Mouse (Mus musculus) midbrain, embryonic 13.5 days (tissue): Measurements from ENCODE around the gene Gldc. TPM values are rescaled to one million over a fixed set of nuclear protein-coding genes. Genes with fewer than 3 reads are reported as not detected.

ENCODE experiments used
- ATAC-seq: fragments of 200-750 bp; cut with Nextera tagmentation; 2 replicates; pipeline ENCODE4 v1.8.0; 2017; ENCODE audit warnings: mild to moderate bottlenecking, moderate TSS enrichment, moderate library complexity
- H3K27ac ChIP-seq: fragments of 300-500 bp; sonication (generic); 2 replicates; pipeline ENCODE4 v1.5.1; 2015; ENCODE audit warnings: inconsistent platforms, mild to moderate bottlenecking, moderate library complexity
- H3K27me3 ChIP-seq: fragments of 300-500 bp; sonication (generic); 2 replicates; pipeline ENCODE4 v1.6.1; 2015; ENCODE audit warnings: mild to moderate bottlenecking, inconsistent platforms
- H3K36me3 ChIP-seq: fragments of 300-500 bp; sonication (generic); 2 replicates; pipeline ENCODE4 v1.6.1; 2015; ENCODE audit warnings: mild to moderate bottlenecking, inconsistent platforms
- H3K4me1 ChIP-seq: fragments of 300-500 bp; sonication (generic); replicated peaks from 2 replicates; pipeline ENCODE4 v1.6.1; 2015; ENCODE audit warnings: inconsistent platforms
- H3K4me2 ChIP-seq: fragments of 300-500 bp; sonication (generic); replicated peaks from 2 replicates; pipeline ENCODE4 v1.6.1; 2015; ENCODE audit warnings: moderate library complexity, mild to moderate bottlenecking, inconsistent platforms
- H3K4me3 ChIP-seq: fragments of 300-500 bp; sonication (generic); replicated peaks from 2 replicates; pipeline ENCODE4 v1.5.1; 2015; ENCODE audit warnings: mild to moderate bottlenecking, inconsistent platforms
- H3K9ac ChIP-seq: fragments of 300-500 bp; sonication (generic); replicated peaks from 2 replicates; pipeline ENCODE4 v1.6.1; 2015; ENCODE audit warnings: mild to moderate bottlenecking, inconsistent platforms
- H3K9me3 ChIP-seq: fragments of 300-500 bp; sonication (generic); 2 replicates; pipeline ENCODE4 v1.6.1; 2016; ENCODE audit warnings: mild to moderate bottlenecking, inconsistent platforms
- WGBS: fragments of 180-500 bp; shearing (Covaris S2); methylation state at CpG from one replicate; pipeline ENCODE4 v1.1.7; 2015; 5-methylcytosine and 5-hydroxymethylcytosine counted together
- polyA plus RNA-seq: library from polyadenylated mRNA; unstranded; fragments of >200 nt; fragmentation: Nextera tagmentation; extraction: Ambion mirVana; gene quantifications from 2 replicates; pipeline ENCODE4 v1.2.1, GENCODE M21; 2015

Gldc gene
- polyA plus RNA-seq, 1 experiment from 2014 or later: 11.4 TPM

DNA sequence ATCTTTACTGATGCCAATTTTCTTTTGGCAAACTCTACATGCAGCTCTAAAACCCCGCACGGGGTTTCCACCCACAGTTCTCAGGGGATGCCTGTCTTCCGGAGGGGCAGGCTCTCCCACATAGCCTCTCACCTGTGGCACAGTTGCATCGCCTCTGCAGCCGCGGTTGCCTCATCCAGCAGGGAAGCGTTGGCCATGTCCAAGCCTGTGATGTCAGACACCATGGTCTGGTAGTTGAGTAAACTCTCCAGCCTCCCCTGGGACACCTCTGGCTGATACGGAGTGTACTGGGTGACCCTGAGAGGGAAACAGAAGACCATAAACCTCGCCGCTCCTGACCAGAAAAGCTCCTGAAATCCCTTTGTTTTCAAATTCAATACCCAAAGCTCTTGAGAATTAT, 23.9 kb downstream of the Gldc start:
- ATAC-seq: no peak
- Histone ChIP-seq H3K27me3 (no peaks in the 10 kb centered on the region), H3K9ac (no peak overlapping the region), H3K4me1 (peaks cover 16% of the 10 kb centered on the region), H3K4me3 (no peak overlapping the region), H3K4me2 (no peak overlapping the region), H3K36me3 (no peaks in the 10 kb centered on the region), H3K27ac (no peak overlapping the region), H3K9me3 (no peaks in the 10 kb centered on the region)
- WGBS: 92% methylated on average over 10 of the region's 10 CpGs

DNA sequence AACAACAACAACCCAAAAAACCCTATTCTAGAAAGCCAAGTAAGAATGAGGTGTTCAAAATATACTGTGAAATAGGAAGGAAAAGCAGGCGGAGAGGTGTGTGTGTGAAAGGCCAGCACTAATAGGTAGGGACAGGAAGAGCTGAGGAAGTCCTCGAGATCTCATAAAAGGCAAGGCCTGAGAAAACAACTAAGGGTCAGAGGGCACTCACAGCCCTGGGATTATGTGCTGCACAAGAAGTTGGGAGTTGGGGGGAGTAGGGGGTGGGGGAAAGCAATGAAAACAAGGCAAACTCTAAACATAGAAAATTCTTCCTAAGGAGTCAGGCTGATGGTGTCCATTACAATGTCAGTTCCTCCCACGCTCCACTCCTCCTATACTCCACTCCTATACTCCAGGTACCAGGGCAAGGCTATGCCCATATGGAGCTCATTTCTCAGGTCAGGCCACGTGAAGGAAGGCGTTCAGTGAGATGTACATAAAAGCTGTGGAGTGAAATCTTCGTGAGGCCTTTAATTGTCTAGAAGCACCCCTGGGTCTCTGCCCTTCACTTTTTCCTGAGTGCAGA, 25.9 kb downstream of the Gldc start:
- Histone ChIP-seq H3K4me1 (peaks cover 8% of the 10 kb centered on the region), H3K4me3 (no peak overlapping the region), H3K27ac (no peak overlapping the region), H3K9me3 (no peaks in the 10 kb centered on the region), H3K27me3 (no peaks in the 10 kb centered on the region), H3K9ac (no peak overlapping the region), H3K4me2 (no peak overlapping the region), H3K36me3 (peaks cover 4% of the 10 kb centered on the region; the same call in 1 of the 2 replicates)
- ATAC-seq: no peak
- WGBS: 72% methylated on average over 6 of the region's 6 CpGs

DNA sequence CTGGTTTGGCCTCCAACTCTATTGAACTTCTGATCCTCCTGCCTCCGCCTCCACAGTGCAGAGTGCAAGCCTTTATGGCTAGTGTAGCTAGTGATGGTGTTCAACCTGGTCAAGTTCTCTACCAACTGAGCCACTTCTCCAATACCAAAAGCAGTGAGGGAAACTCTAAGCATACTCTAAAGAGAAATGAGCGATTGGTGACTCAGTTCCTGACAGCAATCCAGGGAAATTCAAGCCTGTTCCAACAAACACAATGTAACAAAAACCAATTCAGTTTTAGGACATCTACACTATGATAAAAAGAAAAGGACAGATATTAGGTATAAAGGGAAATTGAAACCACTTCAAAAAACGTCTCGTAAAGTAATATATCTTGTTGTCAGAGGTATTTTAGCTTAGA, 27.9 kb downstream of the Gldc start:
- no peaks in the 10 kb centered on the region for H3K9me3 ChIP-seq
- no peak overlapping the region for H3K4me2 ChIP-seq

GRCm38 (mm10) chr19:30146761-30147160, 28.5 kb downstream of the Gldc start:
- Histone ChIP-seq H3K36me3 (peaks cover 7% of the 10 kb centered on the region; the same call in 1 of the 2 replicates), H3K27me3 (no peaks in the 10 kb centered on the region), H3K4me2 (no peak overlapping the region), H3K4me1 (no peaks in the 10 kb centered on the region), H3K4me3 (no peak overlapping the region), H3K9me3 (no peaks in the 10 kb centered on the region), H3K27ac (no peak overlapping the region), H3K9ac (no peak overlapping the region)
- 79% methylated on average over 6 of the region's 6 CpGs for whole genome bisulfite sequencing
- no peak for ATAC-seq

More for the DNA sequence above, 27.9 kb downstream of the Gldc start:
- H3K27ac ChIP-seq: no peak overlapping the region
- H3K4me1 ChIP-seq: no peaks in the 10 kb centered on the region
- H3K9ac ChIP-seq: no peak overlapping the region
- WGBS: 90% methylated on average over 4 of the region's 4 CpGs
- ATAC-seq: no peak
- H3K27me3 ChIP-seq: no peaks in the 10 kb centered on the region
- peaks cover 7% of the 10 kb centered on the region; the same call in 1 of the 2 replicates for H3K36me3 ChIP-seq
- no peak overlapping the region for H3K4me3 ChIP-seq

- H3K27me3 ChIP-seq: no peaks in the 10 kb centered on the region
- H3K9me3 ChIP-seq: no peaks in the 10 kb centered on the region
- H3K4me3 ChIP-seq: no peak overlapping the region
- no peak for ATAC-seq
- no peak overlapping the region for H3K4me2 ChIP-seq
- H3K27ac ChIP-seq: no peak overlapping the region
- 93% methylated on average over 4 of the region's 4 CpGs for WGBS
- H3K4me1 ChIP-seq: no peaks in the 10 kb centered on the region
- H3K36me3 ChIP-seq: peaks cover 7% of the 10 kb centered on the region; the same call in 1 of the 2 replicates
- H3K9ac ChIP-seq: no peak overlapping the region
Observed at GRCm38 (mm10) chr19:30145106-30145505, 30.1 kb downstream of the Gldc start.

DNA sequence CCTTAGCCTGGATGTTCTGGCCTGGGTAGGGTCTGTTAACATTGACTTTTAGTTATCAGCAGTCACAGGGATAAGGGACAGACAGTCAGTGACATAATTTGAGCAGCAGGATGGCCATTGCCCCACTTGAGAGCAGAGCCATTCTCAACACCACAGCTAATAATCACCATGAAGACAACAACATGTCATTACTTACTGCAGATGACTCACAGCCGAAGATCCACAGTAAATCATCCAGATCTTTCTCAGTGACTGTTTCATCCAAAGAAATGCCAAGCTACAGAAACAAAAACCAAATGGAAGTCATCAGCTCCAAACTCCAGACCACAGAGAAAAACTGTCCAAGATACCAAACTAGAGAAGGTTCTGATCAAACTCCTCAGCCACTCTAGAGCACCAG, 38.9 kb downstream of the Gldc start:
- Histone ChIP-seq H3K9ac (no peak overlapping the region), H3K27me3 (no peaks in the 10 kb centered on the region), H3K4me3 (no peak overlapping the region), H3K36me3 (peaks cover 16% of the 10 kb centered on the region), H3K4me1 (no peaks in the 10 kb centered on the region), H3K9me3 (no peaks in the 10 kb centered on the region), H3K4me2 (no peak overlapping the region), H3K27ac (no peak overlapping the region)
- ATAC-seq: no peak
- 89% methylated on average over 1 of the region's 1 CpGs for WGBS

GRCm38 (mm10) chr19:30128177-30128576, 47.1 kb downstream of the Gldc start:
- peak; percentile 66 for ATAC-seq
- Histone ChIP-seq H3K4me1 (peaks cover 14% of the 10 kb centered on the region), H3K9ac (no peak overlapping the region), H3K9me3 (no peaks in the 10 kb centered on the region), H3K4me2 (no peak overlapping the region), H3K27me3 (no peaks in the 10 kb centered on the region), H3K36me3 (peaks cover 8% of the 10 kb centered on the region), H3K27ac (no peak overlapping the region), H3K4me3 (no peak overlapping the region)
- WGBS: 76% methylated on average over 4 of the region's 4 CpGs

GRCm38 (mm10) chr19:30125670-30126059, 49.6 kb downstream of the Gldc start:
- Histone ChIP-seq H3K36me3 (no peaks in the 10 kb centered on the region), H3K4me3 (no peak overlapping the region), H3K27me3 (no peaks in the 10 kb centered on the region), H3K4me2 (no peak overlapping the region), H3K9ac (0 out of 2 replicates have a peak overlapping the region, but pooled peaks have one; percentile 1), H3K9me3 (no peaks in the 10 kb centered on the region), H3K27ac (peak overlapping the region; percentile 69), H3K4me1 (peaks cover 16% of the 10 kb centered on the region)
- ATAC-seq: no peak
- 55% methylated on average over 7 of the region's 7 CpGs for WGBS

- ATAC-seq: peak; percentile 44; the same call in 1 of the 2 replicates
- Histone ChIP-seq H3K4me1 (peaks cover 21% of the 10 kb centered on the region), H3K9ac (0 out of 2 replicates have a peak overlapping the region, but pooled peaks have one; percentile 1), H3K4me3 (no peak overlapping the region), H3K27me3 (no peaks in the 10 kb centered on the region), H3K27ac (peak overlapping the region; percentile 69), H3K4me2 (no peak overlapping the region), H3K9me3 (no peaks in the 10 kb centered on the region), H3K36me3 (no peaks in the 10 kb centered on the region)
- WGBS: 44% methylated on average over 7 of the region's 7 CpGs
Observed at GRCm38 (mm10) chr19:30124999-30125669, 50.1 kb downstream of the Gldc start.

- H3K27me3 ChIP-seq: no peaks in the 10 kb centered on the region
- peaks cover 69% of the 10 kb centered on the region for H3K4me1 ChIP-seq
- 78% methylated on average over 17 of the region's 17 CpGs for WGBS
- no peaks in the 10 kb centered on the region for H3K36me3 ChIP-seq
- H3K27ac ChIP-seq: peak overlapping the region; percentile 87
- no peak overlapping the region for H3K4me3 ChIP-seq
- peak; percentile 49 for ATAC-seq
- H3K9ac ChIP-seq: no peak overlapping the region; the same call in 1 of the 2 replicates
- no peaks in the 10 kb centered on the region for H3K9me3 ChIP-seq
- H3K4me2 ChIP-seq: peak overlapping the region; percentile 25
Observed at GRCm38 (mm10) chr19:30118344-30119312, 56.6 kb downstream of the Gldc start.

GRCm38 (mm10) chr19:30117775-30118174, 57.5 kb downstream of the Gldc start:
- Histone ChIP-seq H3K27me3 (no peaks in the 10 kb centered on the region), H3K4me2 (peak overlapping the region; percentile 25), H3K9me3 (no peaks in the 10 kb centered on the region), H3K4me1 (peaks cover 74% of the 10 kb centered on the region), H3K4me3 (no peak overlapping the region), H3K9ac (no peak overlapping the region; the same call in 1 of the 2 replicates), H3K27ac (peak overlapping the region; percentile 87), H3K36me3 (no peaks in the 10 kb centered on the region)
- ATAC-seq: peak; percentile 90
- 22% methylated on average over 9 of the region's 9 CpGs for WGBS
